Mouse (Mus musculus) midbrain, embryonic 11.5 days (tissue): ENCODE results near the gene Defb3. TPM values are rescaled to one million over a fixed set of nuclear protein-coding genes. Genes with fewer than 3 reads are reported as not detected.
"Not testable (repeated sequence)": the region's sequence is repeated elsewhere in the genome, so short reads cannot be mapped to it uniquely, and the experiment has no call there.

Source experiments
- ATAC-seq: fragments of 200-750 bp; cut with Nextera tagmentation; 2 replicates; pipeline ENCODE4 v1.8.0; 2017; ENCODE audit warnings: moderate TSS enrichment, moderate library complexity; ENCODE audit not compliant: low FRiP score
- DNase-seq: peaks from one replicate; pipeline ENCODE4 v3.0.0; 2015; ENCODE audit warnings: low spot score; ENCODE audit errors: missing footprints
- H3K27ac ChIP-seq: fragments of 300-500 bp; sonication (generic); 2 replicates; pipeline ENCODE4 v1.5.1; 2014; ENCODE audit warnings: low read depth, low read length
- H3K27me3 ChIP-seq: fragments of 300-500 bp; sonication (generic); 2 replicates; pipeline ENCODE4 v1.6.1; 2014; ENCODE audit warnings: mild to moderate bottlenecking, low read length, moderate library complexity, mixed read lengths; ENCODE audit not compliant: control insufficient read depth, insufficient read depth
- H3K36me3 ChIP-seq: fragments of 300-500 bp; sonication (generic); 2 replicates; pipeline ENCODE4 v1.6.1; 2014; ENCODE audit warnings: mild to moderate bottlenecking, low read length, moderate library complexity, mixed read lengths; ENCODE audit not compliant: control insufficient read depth, insufficient read depth
- H3K4me1 ChIP-seq: fragments of 300-500 bp; sonication (generic); 2 replicates; pipeline ENCODE4 v1.6.1; 2014; ENCODE audit warnings: low read length; ENCODE audit not compliant: control insufficient read depth, insufficient read depth
- H3K4me2 ChIP-seq: fragments of 300-500 bp; sonication (generic); 2 replicates; pipeline ENCODE4 v1.6.1; 2014; ENCODE audit warnings: mild to moderate bottlenecking, moderate library complexity
- H3K4me3 ChIP-seq: fragments of 300-500 bp; sonication (generic); 2 replicates; pipeline ENCODE4 v1.5.1; 2014; ENCODE audit warnings: low read depth, low read length
- H3K9ac ChIP-seq: fragments of 300-500 bp; sonication (generic); 2 replicates; pipeline ENCODE4 v1.6.1; 2014; ENCODE audit warnings: low read length
- H3K9me3 ChIP-seq: fragments of 300-500 bp; sonication (generic); 2 replicates; pipeline ENCODE4 v1.6.1; 2016; ENCODE audit warnings: low read length; ENCODE audit not compliant: control insufficient read depth
- WGBS: fragments of 180-500 bp; shearing (Covaris S2); extraction: QIAGEN DNeasy Blood & Tissue Kit; methylation state at CpG from one replicate; pipeline ENCODE4 v1.1.7; 2014; 5-methylcytosine and 5-hydroxymethylcytosine counted together
- polyA plus RNA-seq: library from polyadenylated mRNA; unstranded; fragments of >200 nt; fragmentation: Nextera tagmentation; extraction: Ambion mirVana; gene quantifications from 2 replicates; pipeline ENCODE4 v1.2.1, GENCODE M21; 2014

Defb3 gene
- polyA plus RNA-seq = not detected in 2 replicates

- ATAC-seq, H3K27me3 ChIP-seq, H3K4me2 ChIP-seq, H3K9ac ChIP-seq, H3K9me3 ChIP-seq, H3K4me1 ChIP-seq, H3K4me3 ChIP-seq, H3K27ac ChIP-seq, DNase-seq, H3K36me3 ChIP-seq: not testable (repeated sequence)
- WGBS = 51% methylated on average over 2 of the region's 2 CpGs
Observed at GRCm38 (mm10) chr8:19293060-19293459, at the start of gene Defb3. Gene Defb3, plus strand, starts transcription at chr8:19293360.

DNA sequence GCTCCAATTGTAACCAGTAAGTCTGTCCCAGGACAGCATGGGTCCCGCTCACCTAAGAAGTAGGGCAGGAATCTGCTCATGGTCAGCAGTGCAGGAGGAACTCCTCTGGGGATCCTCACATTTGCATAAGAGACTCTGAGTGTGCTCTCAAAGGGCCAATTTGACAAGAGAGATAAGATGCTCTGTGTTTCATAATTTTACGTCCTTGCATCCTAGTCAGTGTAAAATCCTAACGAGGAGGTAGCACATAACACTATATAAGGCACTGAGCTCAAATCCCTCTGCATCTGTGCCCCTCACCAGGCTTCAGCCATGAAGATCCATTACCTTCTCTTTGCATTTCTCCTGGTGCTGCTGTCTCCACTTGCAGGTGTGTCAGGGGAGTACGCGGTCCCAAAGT lies 45.9 kb upstream of the Defb3 start, which contains the start of gene Defb5:
Gene Defb5 (plus strand): TSS at position 301 of the 400 bp plus-strand sequence.
- WGBS = 96% methylated on average over 5 of the region's 5 CpGs
- DNase-seq (no peak), ATAC-seq (no peak)
- Histone ChIP-seq H3K36me3 (no peaks in the 10 kb centered on the region), H3K4me2 (no peak within 1 kb of the TSS), H3K27ac (no peak within 1 kb of the TSS), H3K9ac (no peak within 1 kb of the TSS), H3K4me1 (no peaks in the 10 kb centered on the region), H3K9me3 (no peaks in the 10 kb centered on the region), H3K27me3 (no peaks in the 10 kb centered on the region), H3K4me3 (no peak within 1 kb of the TSS)

DNA sequence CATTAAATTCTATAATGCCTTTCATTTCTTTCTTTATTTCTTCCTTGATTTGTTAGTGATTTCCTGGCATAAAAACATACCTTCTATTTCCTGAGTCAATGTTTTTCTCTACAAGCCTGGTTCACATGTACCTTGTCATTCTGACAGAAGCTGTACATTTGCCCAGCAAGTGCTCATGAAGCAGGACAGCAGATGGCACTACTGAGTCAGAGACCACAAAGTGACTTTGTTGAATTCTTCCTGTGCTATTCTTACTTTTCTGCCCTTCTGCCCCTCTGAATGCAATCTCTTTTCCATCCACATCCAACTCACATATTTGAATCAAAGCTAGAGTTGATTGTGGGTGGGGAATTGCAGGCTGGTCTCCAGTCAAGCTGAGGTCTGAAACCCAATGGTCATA lies 35.0 kb upstream of the Defb3 start:
- H3K27ac ChIP-seq = no peak overlapping the region
- no peak overlapping the region for H3K4me2 ChIP-seq
- ATAC-seq (no peak), DNase-seq (no peak)
- no peaks in the 10 kb centered on the region; the same call in 1 of the 2 replicates for H3K9me3 ChIP-seq
- H3K9ac ChIP-seq = no peak overlapping the region
- H3K4me3 ChIP-seq = no peak overlapping the region
- no peaks in the 10 kb centered on the region for H3K27me3 ChIP-seq
- no peaks in the 10 kb centered on the region for H3K36me3 ChIP-seq
- no peaks in the 10 kb centered on the region for H3K4me1 ChIP-seq

DNA sequence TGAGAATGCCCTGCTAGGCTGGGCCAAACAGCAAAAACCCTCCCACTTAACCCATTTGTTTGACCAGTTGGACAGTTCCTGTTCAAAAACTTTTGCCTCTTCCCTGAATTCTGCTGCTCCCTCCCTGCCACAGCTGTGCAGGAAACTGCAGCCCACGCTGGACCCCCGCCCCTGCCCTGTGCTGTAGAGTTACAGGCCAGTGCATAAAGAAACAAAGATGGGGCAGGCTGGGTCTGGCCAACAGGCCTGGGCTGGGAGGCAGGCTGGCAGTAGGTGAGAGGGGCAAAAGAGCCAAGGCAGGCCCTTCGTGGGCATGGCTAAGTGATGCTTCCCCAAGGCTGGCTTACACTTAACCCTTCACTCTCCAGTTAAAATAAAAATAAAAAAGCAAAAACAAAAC lies 33.5 kb upstream of the Defb3 start:
- 46% methylated on average over 3 of the region's 3 CpGs for WGBS
- Histone ChIP-seq H3K4me1 (no peaks in the 10 kb centered on the region), H3K4me3 (no peak overlapping the region), H3K9ac (no peak overlapping the region), H3K27ac (no peak overlapping the region), H3K27me3 (no peaks in the 10 kb centered on the region), H3K9me3 (no peaks in the 10 kb centered on the region), H3K36me3 (no peaks in the 10 kb centered on the region), H3K4me2 (no peak overlapping the region)
- no peak for ATAC-seq
- DNase-seq = no peak

GRCm38 (mm10) chr8:19298361-19298760 lies 5.2 kb downstream of the Defb3 start:
- ATAC-seq, H3K9me3 ChIP-seq, H3K4me2 ChIP-seq, H3K9ac ChIP-seq, H3K36me3 ChIP-seq, H3K4me1 ChIP-seq, H3K27me3 ChIP-seq, H3K27ac ChIP-seq, DNase-seq, H3K4me3 ChIP-seq: not testable (repeated sequence)
- whole genome bisulfite sequencing = 68% methylated on average over 3 of the region's 3 CpGs

DNA sequence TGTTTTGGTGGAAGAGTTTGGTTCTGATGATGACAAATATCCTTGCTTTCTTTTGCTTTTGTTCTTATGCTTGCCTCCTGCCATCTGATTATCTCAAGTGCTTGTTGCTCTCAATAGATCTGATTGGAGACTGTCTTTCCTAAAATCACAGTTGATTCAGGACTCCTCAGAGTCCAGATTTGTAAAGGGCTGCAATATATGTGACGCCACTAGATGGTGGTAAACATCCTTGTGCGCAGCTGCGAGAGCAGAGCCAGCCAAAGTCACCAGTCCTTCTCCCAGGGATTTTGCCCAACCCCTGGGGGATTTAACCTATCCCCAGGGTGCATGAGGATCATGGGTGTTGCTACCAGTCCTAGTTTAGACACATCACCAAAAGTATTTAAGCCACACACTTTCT lies 38.7 kb downstream of the Defb3 start:
- ATAC-seq = no peak

More for the DNA sequence above, 38.7 kb downstream of the Defb3 start:
- no peak for DNase-seq
- no peak overlapping the region for H3K27ac ChIP-seq
- H3K4me2 ChIP-seq = no peak overlapping the region
- H3K36me3 ChIP-seq = no peaks in the 10 kb centered on the region
- no peaks in the 10 kb centered on the region for H3K9me3 ChIP-seq
- no peaks in the 10 kb centered on the region for H3K27me3 ChIP-seq
- H3K4me1 ChIP-seq = no peaks in the 10 kb centered on the region
- no peak overlapping the region for H3K4me3 ChIP-seq
- H3K9ac ChIP-seq = no peak overlapping the region
- 13% methylated on average over 3 of the region's 3 CpGs for WGBS

Other genes starting within 250 kb of the Defb3 start
- not detected in 2 replicates for gene Defb39, start 228.6 kb upstream of the Defb3 start, polyA plus RNA-seq
- gene Defb12, start 178.5 kb upstream of the Defb3 start, polyA plus RNA-seq = not detected in 2 replicates
- not detected in 2 replicates for gene Defb34, start 169.6 kb upstream of the Defb3 start, polyA plus RNA-seq
- not detected in 2 replicates for gene Gm45826, start 152.6 kb upstream of the Defb3 start, polyA plus RNA-seq
- not detected in 2 replicates for gene Defb14, start 99.0 kb upstream of the Defb3 start, polyA plus RNA-seq
- not detected in 2 replicates for gene Defb4, start 94.7 kb upstream of the Defb3 start, polyA plus RNA-seq
- gene Defb6, start 67.9 kb upstream of the Defb3 start, polyA plus RNA-seq = not detected in 2 replicates
- gene Defb46, start 53.4 kb upstream of the Defb3 start, polyA plus RNA-seq = not detected in 2 replicates
- gene Defb5, start 45.8 kb upstream of the Defb3 start, polyA plus RNA-seq = not detected in 2 replicates
- not detected in 2 replicates for gene Defb8, start 154.2 kb downstream of the Defb3 start, polyA plus RNA-seq
- not detected in 2 replicates for gene Defb7, start 201.7 kb downstream of the Defb3 start, polyA plus RNA-seq